Mouse (Mus musculus) urinary bladder, postnatal 10 days (tissue): ENCODE results near the gene Dsel.

Experiments used
- DNase-seq: peaks from one replicate; pipeline ENCODE4 v3.0.0; 2022; ENCODE audit warnings: low spot score

Gene Dsel

DNA sequence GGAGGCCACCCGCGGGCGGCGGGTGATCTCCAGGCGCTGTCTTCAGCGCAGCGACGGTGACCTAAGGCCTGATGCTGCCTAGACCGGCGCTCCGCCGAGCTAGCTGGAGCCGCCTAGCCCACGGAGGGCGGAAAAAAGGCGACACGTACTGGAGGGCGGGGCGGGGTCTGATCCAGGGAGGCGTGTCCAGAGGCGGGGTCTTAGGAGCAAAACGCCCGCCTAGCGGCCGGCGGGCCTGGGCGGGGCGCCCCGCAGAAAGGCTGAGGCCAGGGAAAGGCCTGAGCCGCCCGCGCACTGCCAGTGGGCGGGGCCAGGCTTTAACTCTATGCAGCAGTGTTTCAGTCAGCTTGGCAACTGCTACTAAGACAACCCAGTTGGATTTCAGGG lies at the start of gene Dsel:
Dsel (minus strand) TSS at position 140 of the 387 bp plus-strand sequence.
- peak; percentile 68 for DNase-seq

GRCm38 (mm10) chr1:111911424-111911823 lies 46.7 kb upstream of the Dsel start:
- no peak for DNase-seq

GRCm38 (mm10) chr1:111883336-111883735 lies 18.6 kb upstream of the Dsel start:
- DNase-seq, result no peak

- no peak for DNase-seq
Measured at GRCm38 (mm10) chr1:111875784-111876183, 11.1 kb upstream of the Dsel start.

DNA sequence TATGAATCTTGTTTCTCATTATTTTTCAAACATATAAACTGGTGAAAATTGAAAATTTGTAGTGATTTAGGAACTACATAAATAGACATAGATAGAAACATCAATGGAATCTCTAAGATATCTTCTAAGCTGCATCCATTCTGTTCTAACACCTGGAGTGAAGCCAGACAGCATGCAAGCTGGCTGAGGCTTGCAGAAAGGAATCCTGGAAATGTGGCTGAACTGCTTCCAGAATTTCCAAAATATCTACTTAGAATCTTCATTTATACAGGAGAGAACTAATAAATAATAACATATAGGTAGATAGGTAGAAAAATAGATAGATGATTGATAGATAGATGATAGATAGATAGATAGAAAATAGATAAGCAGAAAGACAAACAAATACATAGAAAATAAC lies 8.5 kb upstream of the Dsel start:
- no peak for DNase-seq

- no peak for DNase-seq
Measured at GRCm38 (mm10) chr1:111865467-111865866, 749 bp upstream of the Dsel start.

- no peak for DNase-seq
Measured at GRCm38 (mm10) chr1:111864063-111864778, 497 bp downstream of the Dsel start.

- DNase-seq, result no peak
Measured at GRCm38 (mm10) chr1:111857852-111858251, 6.9 kb downstream of the Dsel start.

DNA sequence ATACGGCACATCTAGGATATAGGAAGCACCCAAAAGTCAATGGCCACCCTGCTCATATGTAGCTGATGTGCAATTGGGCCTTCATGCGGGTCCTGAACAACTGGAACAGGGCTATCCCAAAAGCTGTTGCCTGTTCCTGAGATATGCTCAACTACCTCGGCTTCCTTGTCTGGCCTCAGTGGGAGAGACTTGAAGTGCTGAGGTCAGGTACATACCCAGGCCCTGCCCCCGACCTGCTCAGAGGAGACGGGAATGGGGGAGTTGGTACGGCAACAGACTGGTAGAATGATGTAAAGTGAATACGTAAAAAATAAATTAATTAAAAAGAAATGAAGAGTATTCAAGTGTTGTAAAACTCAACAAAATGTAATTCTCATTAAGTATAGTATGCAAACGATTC lies 12.3 kb downstream of the Dsel start:
- DNase-seq, result no peak

- no peak for DNase-seq
Measured at GRCm38 (mm10) chr1:111833583-111834225, 31.0 kb downstream of the Dsel start.
